Mouse (Mus musculus): ENCODE measurements at regions not wholly inside any gene's neighbourhood (a gene's known extent, or its start where the extent isn't known, plus 50 kb on each side); places are given as distances from the start of the nearest gene placed in this dataset.
"Not testable (repeated sequence)": the region's sequence is repeated elsewhere in the genome, so short reads cannot be mapped to it uniquely, and the experiment has no call there.

- Histone ChIP-seq H3K9ac (replicated peaks; ENCODE audit: low read depth, low read length) (no peak overlapping the region), H3K9me3 (ENCODE audit: control insufficient read depth, low read depth, low read length) (no peaks in the 10 kb centered on the region), H3K4me1 (ENCODE audit: control insufficient read depth, insufficient read depth, low read length) (no peaks in the 10 kb centered on the region), H3K4me3 (ENCODE audit: low read depth, low read length) (no peak overlapping the region), H3K36me3 (ENCODE audit: control insufficient read depth, insufficient read depth, low read length) (no peaks in the 10 kb centered on the region), H3K4me2 (replicated peaks; ENCODE audit: low read depth, low read length) (no peak overlapping the region), H3K27ac (ENCODE audit: low read length) (no peak overlapping the region), H3K27me3 (ENCODE audit: control insufficient read depth, insufficient read depth, low read length) (no peaks in the 10 kb centered on the region)
- ATAC-seq (ENCODE audit: insufficient number of reproducible peaks, insufficient read depth, low FRiP score, low read depth), result no peak
- 88% methylated on average over 7 of the region's 7 CpGs for WGBS
Measured at GRCm38 (mm10) chr10:117453406-117454170, 73.8 kb upstream of the Cpsf6 start.

DNA sequence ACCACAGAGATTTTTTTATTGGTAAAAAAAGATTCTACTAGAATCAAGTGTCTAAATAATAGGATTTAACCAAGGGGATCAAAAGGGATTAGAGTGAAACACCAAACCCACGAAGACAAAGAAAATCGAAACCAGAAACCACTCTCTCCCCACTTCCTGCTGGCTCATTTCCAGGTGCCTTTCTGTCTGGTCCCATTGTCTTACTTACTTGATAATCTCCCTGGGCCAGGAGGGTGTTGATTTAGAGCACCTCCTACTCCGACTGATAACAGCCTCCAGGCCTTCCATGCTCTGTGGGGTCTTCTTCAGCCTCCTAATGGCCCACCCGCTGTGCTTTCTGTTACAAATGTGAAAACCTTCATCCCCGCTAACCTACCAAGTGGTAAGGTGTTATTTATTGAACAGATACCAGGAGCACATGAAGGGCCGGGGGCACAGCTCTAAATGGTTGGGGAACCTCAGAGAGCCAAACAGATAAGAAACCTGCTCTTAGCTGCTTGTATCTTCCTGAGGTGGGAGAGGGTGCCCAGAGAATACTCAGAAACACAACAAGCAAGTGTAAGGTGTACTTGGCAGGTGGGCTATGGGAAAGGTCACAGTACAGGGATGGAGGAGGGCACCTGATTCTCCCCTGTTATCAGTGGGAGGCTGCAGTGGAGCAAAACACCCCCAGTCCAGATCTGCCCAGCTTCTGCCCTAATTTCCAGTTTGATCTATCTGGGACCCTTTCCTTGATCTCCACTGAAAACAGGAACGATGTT lies 72.6 kb upstream of the Cpsf6 start:
- ATAC-seq (ENCODE audit: insufficient number of reproducible peaks, insufficient read depth, low FRiP score, low read depth), result no peak
- no peaks in the 10 kb centered on the region for H3K4me1 ChIP-seq (ENCODE audit: control insufficient read depth, insufficient read depth, low read length)
- H3K27me3 ChIP-seq (ENCODE audit: control insufficient read depth, insufficient read depth, low read length), result no peaks in the 10 kb centered on the region
- no peak overlapping the region for H3K4me3 ChIP-seq (ENCODE audit: low read depth, low read length)
- H3K4me2 ChIP-seq (replicated peaks; ENCODE audit: low read depth, low read length), result no peak overlapping the region
- 52% methylated on average over 7 of the region's 7 CpGs for WGBS
- no peak overlapping the region for H3K9ac ChIP-seq (replicated peaks; ENCODE audit: low read depth, low read length)
- H3K9me3 ChIP-seq (ENCODE audit: control insufficient read depth, low read depth, low read length), result no peaks in the 10 kb centered on the region
- H3K27ac ChIP-seq (ENCODE audit: low read length), result no peak overlapping the region
- no peaks in the 10 kb centered on the region for H3K36me3 ChIP-seq (ENCODE audit: control insufficient read depth, insufficient read depth, low read length)

DNA sequence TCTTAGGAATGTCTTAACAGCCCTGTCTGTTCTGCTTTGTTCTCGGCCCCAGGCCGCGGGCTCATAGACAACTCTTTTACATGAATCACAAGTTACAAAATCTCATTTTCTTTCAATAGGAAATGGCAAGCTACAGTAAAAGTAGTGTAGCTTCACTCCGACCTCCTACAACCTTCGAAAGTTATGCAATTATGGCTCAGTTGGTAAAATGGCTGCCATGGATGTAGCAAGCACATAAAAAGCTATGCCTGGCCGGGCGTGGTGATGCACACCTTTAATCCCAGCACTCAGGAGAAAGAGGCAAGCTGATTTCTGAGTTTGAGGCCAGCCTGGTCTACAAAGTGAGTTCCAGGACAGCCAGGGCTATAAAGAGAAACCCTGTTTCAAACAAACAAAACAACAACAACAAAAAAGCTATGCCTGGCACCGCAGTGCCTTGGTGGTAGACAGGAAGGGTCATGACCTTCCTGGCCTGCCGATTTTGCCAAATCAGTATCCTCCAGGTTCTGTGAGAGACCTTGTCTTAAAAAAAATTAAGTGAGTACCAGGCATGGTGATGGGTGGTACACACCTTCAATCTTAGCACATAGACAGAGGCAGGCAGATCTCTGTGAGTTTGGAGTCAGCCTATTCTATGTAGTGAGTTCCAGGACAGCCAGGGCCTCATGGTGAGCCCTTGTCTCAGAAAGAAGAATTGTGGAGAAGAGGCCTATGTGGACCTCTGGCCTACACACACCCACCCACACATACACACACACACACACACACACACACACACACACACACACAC lies 71.8 kb upstream of the Cpsf6 start:
- H3K36me3 ChIP-seq (ENCODE audit: control insufficient read depth, insufficient read depth, low read length), result no peaks in the 10 kb centered on the region
- no peak overlapping the region for H3K27ac ChIP-seq (ENCODE audit: low read length)
- no peak overlapping the region for H3K4me3 ChIP-seq (ENCODE audit: low read depth, low read length)
- no peaks in the 10 kb centered on the region for H3K27me3 ChIP-seq (ENCODE audit: control insufficient read depth, insufficient read depth, low read length)
- 81% methylated on average over 9 of the region's 9 CpGs for WGBS
- H3K4me1 ChIP-seq (ENCODE audit: control insufficient read depth, insufficient read depth, low read length), result no peaks in the 10 kb centered on the region
- no peak overlapping the region for H3K4me2 ChIP-seq (replicated peaks; ENCODE audit: low read depth, low read length)
- no peak overlapping the region for H3K9ac ChIP-seq (replicated peaks; ENCODE audit: low read depth, low read length)
- no peak for ATAC-seq (ENCODE audit: insufficient number of reproducible peaks, insufficient read depth, low FRiP score, low read depth)
- no peaks in the 10 kb centered on the region for H3K9me3 ChIP-seq (ENCODE audit: control insufficient read depth, low read depth, low read length)

DNA sequence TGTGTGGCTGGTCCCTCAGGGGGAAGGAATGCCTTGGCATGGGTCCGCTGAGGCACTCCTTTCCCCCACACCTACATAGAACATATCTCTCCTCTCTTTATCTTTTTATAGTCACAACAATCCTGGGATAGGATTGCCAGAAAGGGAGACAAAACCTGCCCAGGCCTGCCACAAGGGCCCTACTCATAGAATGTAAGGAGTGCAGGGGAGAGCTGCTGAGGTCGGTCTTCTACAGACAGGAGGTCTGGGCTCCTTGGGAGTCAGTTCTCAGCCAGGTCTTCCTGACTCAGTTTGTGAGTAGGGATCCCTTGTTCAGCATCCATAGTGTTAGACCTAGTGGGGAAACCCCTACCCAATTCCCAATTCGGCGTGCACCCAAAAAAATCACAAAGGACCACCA lies 70.8 kb upstream of the Cpsf6 start:
- H3K27me3 ChIP-seq (ENCODE audit: control insufficient read depth, insufficient read depth, low read length), result no peaks in the 10 kb centered on the region
- WGBS, result 78% methylated on average over 4 of the region's 4 CpGs
- no peak overlapping the region for H3K27ac ChIP-seq (ENCODE audit: low read length)
- H3K9me3 ChIP-seq (ENCODE audit: control insufficient read depth, low read depth, low read length), result no peaks in the 10 kb centered on the region
- no peak for ATAC-seq (ENCODE audit: insufficient number of reproducible peaks, insufficient read depth, low FRiP score, low read depth)
- H3K36me3 ChIP-seq (ENCODE audit: control insufficient read depth, insufficient read depth, low read length), result no peaks in the 10 kb centered on the region
- H3K4me1 ChIP-seq (ENCODE audit: control insufficient read depth, insufficient read depth, low read length), result no peaks in the 10 kb centered on the region
- H3K4me3 ChIP-seq (ENCODE audit: low read depth, low read length), result no peak overlapping the region
- H3K9ac ChIP-seq (replicated peaks; ENCODE audit: low read depth, low read length), result no peak overlapping the region
- no peak overlapping the region for H3K4me2 ChIP-seq (replicated peaks; ENCODE audit: low read depth, low read length)

DNA sequence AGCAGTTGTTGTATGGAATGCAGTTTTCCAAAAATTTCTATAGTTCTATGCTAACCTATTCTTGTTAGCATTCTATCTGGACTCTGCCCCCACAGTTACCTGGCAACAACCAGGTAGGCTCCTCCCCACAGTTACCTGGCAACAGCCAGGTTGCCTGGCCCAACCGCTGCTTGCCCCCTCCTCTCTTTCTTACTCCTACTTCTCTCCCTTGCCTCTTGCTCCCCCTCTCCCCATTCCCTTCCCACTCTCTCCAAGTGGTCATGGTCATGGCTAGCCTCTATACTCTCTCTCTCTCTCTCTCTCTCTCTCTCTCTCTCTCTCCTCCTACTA lies 70.4 kb upstream of the Cpsf6 start:
- no peak overlapping the region for H3K4me2 ChIP-seq (replicated peaks; ENCODE audit: low read depth, low read length)
- no peaks in the 10 kb centered on the region for H3K4me1 ChIP-seq (ENCODE audit: control insufficient read depth, insufficient read depth, low read length)
- H3K4me3 ChIP-seq (ENCODE audit: low read depth, low read length), result no peak overlapping the region
- no peaks in the 10 kb centered on the region for H3K9me3 ChIP-seq (ENCODE audit: control insufficient read depth, low read depth, low read length)
- WGBS, result 75% methylated on average over 1 of the region's 1 CpGs
- H3K36me3 ChIP-seq (ENCODE audit: control insufficient read depth, insufficient read depth, low read length), result no peaks in the 10 kb centered on the region
- no peak for ATAC-seq (ENCODE audit: insufficient number of reproducible peaks, insufficient read depth, low FRiP score, low read depth)
- H3K27me3 ChIP-seq (ENCODE audit: control insufficient read depth, insufficient read depth, low read length), result no peaks in the 10 kb centered on the region
- H3K27ac ChIP-seq (ENCODE audit: low read length), result no peak overlapping the region
- H3K9ac ChIP-seq (replicated peaks; ENCODE audit: low read depth, low read length), result no peak overlapping the region

DNA sequence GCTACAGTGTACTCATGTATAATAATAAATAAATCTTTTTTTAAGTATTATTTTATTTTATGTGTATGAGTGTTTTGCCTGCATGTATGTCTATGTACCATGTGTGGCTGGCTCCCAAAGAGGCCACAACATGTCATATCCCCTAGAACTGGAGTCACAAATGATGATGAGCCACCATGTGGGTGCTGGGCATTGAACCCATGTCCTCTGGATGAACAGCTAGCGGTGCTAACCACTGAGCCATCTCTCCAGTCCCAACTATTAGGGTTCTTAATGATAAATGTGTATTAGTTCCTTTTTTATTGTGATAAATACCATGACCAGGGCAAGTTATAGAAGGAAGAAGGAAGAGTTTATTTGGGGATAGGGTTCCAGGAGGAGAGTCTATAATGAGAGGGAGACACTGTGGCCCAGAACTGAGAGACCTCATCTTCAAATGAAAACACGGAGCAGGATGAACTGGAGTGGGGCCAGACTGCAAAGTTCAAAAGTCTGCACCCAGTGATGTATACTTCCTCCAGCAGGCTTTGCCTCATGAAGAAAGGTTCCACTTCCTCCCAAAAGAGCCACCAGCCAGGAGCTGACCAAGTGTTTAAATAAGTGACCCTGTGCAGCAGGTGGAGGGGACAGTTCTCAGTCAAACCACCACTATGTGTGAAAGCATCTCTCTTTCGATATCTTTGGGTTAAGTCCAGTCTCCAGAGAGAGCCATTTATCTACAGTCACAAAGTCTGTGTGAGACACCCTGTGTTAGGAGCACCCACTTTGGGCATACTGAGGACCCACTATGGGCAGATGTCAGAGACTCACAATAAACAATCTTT lies 69.8 kb upstream of the Cpsf6 start:
- no peaks in the 10 kb centered on the region for H3K4me1 ChIP-seq (ENCODE audit: control insufficient read depth, insufficient read depth, low read length)
- no peak overlapping the region for H3K4me3 ChIP-seq (ENCODE audit: low read depth, low read length)
- WGBS, result 83% methylated on average over 3 of the region's 3 CpGs
- ATAC-seq (ENCODE audit: insufficient number of reproducible peaks, insufficient read depth, low FRiP score, low read depth), result no peak
- H3K4me2 ChIP-seq (replicated peaks; ENCODE audit: low read depth, low read length), result no peak overlapping the region
- no peak overlapping the region for H3K27ac ChIP-seq (ENCODE audit: low read length)
- H3K27me3 ChIP-seq (ENCODE audit: control insufficient read depth, insufficient read depth, low read length), result no peaks in the 10 kb centered on the region
- H3K36me3 ChIP-seq (ENCODE audit: control insufficient read depth, insufficient read depth, low read length), result no peaks in the 10 kb centered on the region
- no peak overlapping the region for H3K9ac ChIP-seq (replicated peaks; ENCODE audit: low read depth, low read length)
- no peaks in the 10 kb centered on the region for H3K9me3 ChIP-seq (ENCODE audit: control insufficient read depth, low read depth, low read length)

- H3K4me3 ChIP-seq (ENCODE audit: low read depth, low read length); H3K27me3 ChIP-seq (ENCODE audit: control insufficient read depth, insufficient read depth, low read length); H3K9me3 ChIP-seq (ENCODE audit: control insufficient read depth, low read depth, low read length); H3K4me1 ChIP-seq (ENCODE audit: control insufficient read depth, insufficient read depth, low read length); H3K4me2 ChIP-seq (replicated peaks; ENCODE audit: low read depth, low read length); ATAC-seq (ENCODE audit: insufficient number of reproducible peaks, insufficient read depth, low FRiP score, low read depth); H3K27ac ChIP-seq (ENCODE audit: low read length); H3K36me3 ChIP-seq (ENCODE audit: control insufficient read depth, insufficient read depth, low read length); H3K9ac ChIP-seq (replicated peaks; ENCODE audit: low read depth, low read length): not testable (repeated sequence)
- 88% methylated on average over 3 of the region's 3 CpGs for WGBS
Measured at GRCm38 (mm10) chr10:117448783-117449182, 69.0 kb upstream of the Cpsf6 start.

- Histone ChIP-seq H3K27ac (ENCODE audit: low read length) (no peak overlapping the region), H3K27me3 (ENCODE audit: control insufficient read depth, insufficient read depth, low read length) (no peaks in the 10 kb centered on the region), H3K4me3 (ENCODE audit: low read depth, low read length) (no peak overlapping the region), H3K36me3 (ENCODE audit: control insufficient read depth, insufficient read depth, low read length) (no peaks in the 10 kb centered on the region), H3K9me3 (ENCODE audit: control insufficient read depth, low read depth, low read length) (0 out of 2 replicates have a peak, but pooled peaks cover 4% of the 10 kb centered on the region), H3K4me1 (ENCODE audit: control insufficient read depth, insufficient read depth, low read length) (no peaks in the 10 kb centered on the region), H3K9ac (replicated peaks; ENCODE audit: low read depth, low read length) (no peak overlapping the region), H3K4me2 (replicated peaks; ENCODE audit: low read depth, low read length) (no peak overlapping the region)
- ATAC-seq (ENCODE audit: insufficient number of reproducible peaks, insufficient read depth, low FRiP score, low read depth), result no peak
- 89% methylated on average over 8 of the region's 8 CpGs for WGBS
Measured at GRCm38 (mm10) chr10:117447626-117448025, 67.8 kb upstream of the Cpsf6 start.

Data from stomach, embryonic 14.5 days (tissue).